Mouse (Mus musculus) T-helper 1 cell (primary cell): ENCODE measurements around the gene Cers1.

Source experiments
- in situ Hi-C: fragments of 300-600 bp; cut with MboI, MseI; formaldehyde crosslinking; loops from one replicate; pipeline ENCODE4 v1.15.1; 2025; ENCODE audit warnings: high pct_unique_total_duplicates

Gene Cers1

DNA sequence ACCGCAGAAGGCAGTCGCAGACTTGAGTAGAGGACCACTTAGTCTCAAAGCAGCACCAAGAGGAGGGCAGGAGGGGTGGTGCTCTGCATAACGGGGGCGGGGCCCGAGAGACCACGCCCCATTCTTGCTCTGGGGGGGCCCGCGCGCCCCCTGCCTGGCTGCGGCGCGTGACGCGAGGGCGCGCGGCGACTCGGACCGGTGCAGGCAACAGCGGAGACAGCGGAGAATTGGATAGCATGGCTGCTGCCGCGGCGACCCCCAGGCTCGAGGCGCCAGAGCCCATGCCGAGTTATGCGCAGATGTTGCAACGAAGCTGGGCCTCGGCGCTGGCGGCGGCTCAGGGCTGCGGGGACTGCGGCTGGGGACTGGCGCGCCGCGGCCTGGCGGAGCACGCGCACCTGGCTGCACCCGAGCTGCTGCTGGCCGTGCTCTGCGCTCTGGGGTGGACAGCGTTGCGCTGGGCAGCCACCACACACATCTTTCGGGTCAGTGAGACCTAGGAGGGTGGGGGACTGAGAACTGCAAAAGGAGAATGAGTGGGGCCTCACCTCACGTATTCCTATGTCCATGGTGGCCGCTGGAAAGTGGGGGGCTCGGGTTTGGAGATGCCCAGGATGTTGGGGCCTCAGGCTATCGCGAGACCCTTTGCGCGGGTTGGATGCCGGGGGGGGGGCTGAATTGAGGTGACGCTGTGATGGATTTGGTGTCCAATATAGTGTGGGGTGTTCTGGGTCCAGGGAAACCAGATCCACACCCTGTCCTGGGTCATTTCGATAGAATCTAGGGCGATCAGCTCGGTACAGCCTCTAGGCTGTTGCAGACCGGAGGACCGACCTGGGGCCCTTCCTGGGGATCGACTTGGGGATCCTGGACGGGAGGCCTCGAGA is at the start of gene Cers1:
Cers1 (plus strand) TSS at position 152 of the 887 bp plus-strand sequence.
- in situ Hi-C loops: no loop called here

DNA sequence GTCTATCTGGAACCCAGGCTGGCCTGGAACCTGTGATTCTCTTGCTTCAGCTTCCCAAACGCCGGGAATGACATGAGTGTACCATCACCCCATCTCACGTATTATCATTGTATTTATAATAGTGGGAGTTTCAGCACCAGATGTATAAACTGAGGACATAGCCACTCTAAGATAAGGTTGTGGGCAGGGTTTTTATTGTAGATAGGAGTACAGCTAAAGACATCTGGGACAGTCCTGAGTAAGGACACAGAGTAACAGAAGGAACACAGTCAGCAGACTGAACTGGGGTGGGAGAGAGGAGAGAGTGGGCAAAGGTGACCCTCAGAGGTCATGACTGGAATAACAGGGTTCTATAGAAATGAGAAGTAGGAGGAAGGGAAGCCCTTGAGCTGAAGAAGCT is 47.9 kb upstream of the Cers1 start:
- in situ Hi-C loops: no loop called here

- in situ Hi-C loops: no loop called here
Measured at GRCm38 (mm10) chr8:70268311-70268710, 47.3 kb upstream of the Cers1 start.

- in situ Hi-C loops: no loop called here
Measured at GRCm38 (mm10) chr8:70268799-70269565, 46.6 kb upstream of the Cers1 start.

DNA sequence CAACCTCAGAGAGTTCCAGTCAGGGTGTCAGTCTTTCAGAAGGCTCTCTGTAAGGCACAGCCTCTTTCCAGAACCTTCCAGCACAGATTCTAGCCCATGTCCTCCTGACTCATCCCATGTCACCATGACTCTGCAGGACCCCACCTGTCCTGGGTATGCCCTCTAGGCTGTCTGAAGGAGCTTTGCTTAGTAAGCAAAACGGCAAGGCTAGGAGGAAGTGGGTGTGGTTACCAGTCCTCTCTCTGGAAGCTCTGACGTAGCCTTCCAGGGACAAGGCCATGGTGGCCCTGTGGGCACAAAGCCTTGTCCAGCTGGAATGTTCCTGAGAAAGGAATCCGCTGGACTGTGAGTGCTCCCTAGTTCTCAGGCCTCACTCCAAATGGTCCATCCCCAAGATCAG is 42.6 kb upstream of the Cers1 start:
- in situ Hi-C loops: no loop called here

DNA sequence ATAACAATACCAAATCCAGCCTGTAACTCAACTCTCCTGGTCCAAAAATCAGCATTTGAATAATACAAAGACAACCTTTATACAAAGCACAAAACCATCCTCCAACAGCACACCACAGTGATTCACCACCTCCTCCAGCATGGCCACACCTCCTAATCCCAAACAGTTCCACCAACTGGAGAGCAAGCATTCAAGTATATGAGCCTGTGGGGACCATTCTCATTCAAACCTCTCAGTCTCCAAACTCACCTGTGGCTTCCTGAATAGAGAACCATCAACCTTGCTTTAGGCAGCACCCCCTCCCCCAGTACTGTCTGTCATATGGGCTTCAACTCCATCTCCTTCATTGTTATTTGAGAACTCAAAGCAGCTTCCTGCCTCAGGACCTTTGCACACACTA is 41.2 kb upstream of the Cers1 start:
- in situ Hi-C loops: no loop called here

GRCm38 (mm10) chr8:70276476-70276875 is 39.1 kb upstream of the Cers1 start:
- in situ Hi-C loops: no loop called here

DNA sequence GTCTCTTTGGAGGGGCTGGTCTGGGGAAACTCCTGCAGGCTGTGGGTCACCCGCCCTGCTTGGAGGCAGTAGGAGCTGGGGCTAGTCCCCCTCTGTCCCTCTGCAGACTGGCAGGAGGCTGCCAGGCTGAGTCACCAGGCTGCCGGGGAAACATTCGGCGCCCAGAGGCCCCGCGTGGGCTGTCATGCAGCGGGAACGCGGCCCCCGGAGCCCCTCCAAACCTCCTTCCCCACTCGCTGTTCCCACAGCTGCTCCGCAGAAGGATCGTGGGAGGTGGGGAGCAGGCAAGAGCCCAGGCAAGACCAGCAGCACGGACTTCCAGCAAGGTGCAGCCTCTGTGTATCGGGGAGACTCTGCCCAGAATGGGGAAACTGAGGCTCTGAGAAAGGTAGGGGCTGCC is 37.4 kb upstream of the Cers1 start:
- in situ Hi-C loops: no loop called here

DNA sequence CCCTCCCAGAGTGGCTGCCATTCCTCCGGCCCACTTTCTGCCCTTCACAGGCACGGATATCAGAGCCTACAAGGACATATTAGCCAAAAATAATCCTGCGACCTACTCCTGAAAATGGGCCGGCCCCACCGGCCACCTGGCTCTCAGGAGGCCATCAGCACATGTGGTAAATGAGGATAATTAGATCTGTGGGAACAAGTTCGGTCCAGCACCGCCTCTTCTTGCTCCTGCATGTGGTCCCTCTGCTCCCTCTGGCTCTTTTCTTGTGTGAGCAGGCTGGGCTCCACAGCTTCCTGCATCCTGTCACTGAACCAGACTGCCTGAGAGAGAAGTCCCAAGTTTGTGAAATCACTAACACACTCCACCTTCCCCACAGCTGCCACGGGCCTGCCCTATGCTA is 36.3 kb upstream of the Cers1 start:
- in situ Hi-C loops: no loop called here

DNA sequence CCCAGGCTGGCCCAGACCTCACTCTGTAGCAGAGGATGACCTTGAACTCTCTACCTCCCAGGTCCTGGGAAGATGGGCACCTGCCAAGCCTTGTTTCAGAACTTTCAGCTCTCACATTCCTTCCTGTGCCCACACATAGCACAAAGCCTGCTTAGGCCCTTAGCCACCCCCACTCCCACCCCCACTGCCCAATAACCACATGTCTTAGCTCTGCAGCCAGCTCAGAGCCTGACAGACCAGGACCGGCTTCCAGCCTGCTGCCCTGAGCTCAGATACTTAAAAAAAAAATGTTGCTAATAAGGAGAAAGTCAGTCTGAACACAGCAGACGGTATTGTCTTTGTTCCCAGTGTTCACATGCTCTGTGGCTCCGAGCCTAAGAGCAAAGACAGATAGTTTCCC is 34.6 kb upstream of the Cers1 start:
- in situ Hi-C loops: no loop called here

DNA sequence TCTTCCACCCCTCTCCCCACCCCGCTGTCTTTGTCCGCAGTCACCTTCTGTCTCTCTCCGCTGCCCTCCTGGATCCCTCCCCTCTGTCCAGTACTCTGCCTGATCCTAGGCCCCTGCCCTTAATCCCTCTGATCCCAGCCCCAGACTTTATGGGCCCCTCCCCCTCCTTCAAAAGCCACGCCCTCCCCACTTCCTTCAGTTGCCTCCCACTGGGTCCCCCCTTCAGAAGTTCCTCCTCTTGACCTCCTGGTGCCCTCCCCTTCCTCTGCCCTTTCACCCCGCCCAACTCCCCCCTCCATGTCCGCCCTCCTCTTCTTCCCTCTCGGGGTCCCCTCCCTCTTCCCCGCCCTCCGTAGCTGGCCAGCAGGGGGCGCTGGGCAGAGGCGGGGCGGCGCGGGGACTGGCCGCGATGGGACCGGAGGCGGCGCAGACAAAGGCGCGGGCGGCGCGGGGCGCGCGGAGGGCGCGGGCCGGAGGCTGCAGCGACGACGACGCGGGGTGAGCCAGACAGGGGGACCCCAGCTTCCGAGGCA is 32.9 kb upstream of the Cers1 start, which contains the start of gene Homer3:
Homer3 (plus strand) TSS at position 225 of the 533 bp plus-strand sequence.
- in situ Hi-C loops: no loop called here

DNA sequence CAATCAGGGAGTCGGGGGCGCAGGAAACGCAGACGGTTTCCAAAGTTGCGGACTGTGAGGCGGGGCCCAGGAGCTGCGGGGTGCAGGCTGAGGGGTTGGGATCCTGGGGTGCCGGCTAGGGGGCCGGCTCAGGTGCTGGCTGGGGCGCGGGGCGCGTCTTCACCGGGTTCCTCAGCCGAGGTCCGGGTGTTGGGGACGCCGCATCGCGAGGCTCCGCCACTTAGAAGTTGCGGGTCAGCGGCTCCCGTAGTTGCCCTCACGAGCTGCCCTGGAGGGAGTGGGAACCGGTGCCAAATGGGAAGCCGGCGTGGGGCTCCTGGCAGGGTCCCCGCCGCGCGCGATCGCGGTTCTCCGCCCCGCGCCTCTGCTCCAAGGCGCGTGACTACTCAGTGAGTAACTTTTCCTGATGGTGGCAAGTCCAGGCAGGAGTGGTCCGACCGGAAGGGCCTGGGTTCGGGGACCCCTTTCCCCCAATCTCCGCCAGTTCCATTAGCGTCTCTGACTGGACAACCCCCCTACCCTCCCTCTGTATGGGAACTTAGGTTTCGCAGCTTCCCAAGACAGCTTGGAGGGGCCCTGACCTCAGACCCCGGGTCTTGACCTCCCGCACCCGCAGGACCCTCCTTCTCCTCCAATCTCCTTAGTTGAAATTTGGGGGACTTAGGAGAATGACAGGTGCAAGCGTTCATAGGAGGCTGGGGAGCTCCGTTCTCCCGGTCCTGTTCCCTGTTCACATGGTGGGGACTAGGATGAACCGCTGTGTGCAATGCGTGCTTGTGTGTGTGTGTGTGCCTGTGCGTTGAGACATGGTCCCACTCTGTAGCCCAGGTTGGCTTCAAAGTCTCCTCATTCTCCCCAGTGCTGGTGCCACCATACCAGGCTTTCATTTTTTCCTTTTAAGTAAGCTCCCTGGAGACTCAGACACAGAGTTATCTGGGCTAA is 32.2 kb upstream of the Cers1 start:
- in situ Hi-C loops: no loop called here

- in situ Hi-C loops: no loop called here
Measured at GRCm38 (mm10) chr8:70284421-70284820, 31.2 kb upstream of the Cers1 start.

- in situ Hi-C loops: no loop called here
Measured at GRCm38 (mm10) chr8:70285304-70285703, 30.3 kb upstream of the Cers1 start.

DNA sequence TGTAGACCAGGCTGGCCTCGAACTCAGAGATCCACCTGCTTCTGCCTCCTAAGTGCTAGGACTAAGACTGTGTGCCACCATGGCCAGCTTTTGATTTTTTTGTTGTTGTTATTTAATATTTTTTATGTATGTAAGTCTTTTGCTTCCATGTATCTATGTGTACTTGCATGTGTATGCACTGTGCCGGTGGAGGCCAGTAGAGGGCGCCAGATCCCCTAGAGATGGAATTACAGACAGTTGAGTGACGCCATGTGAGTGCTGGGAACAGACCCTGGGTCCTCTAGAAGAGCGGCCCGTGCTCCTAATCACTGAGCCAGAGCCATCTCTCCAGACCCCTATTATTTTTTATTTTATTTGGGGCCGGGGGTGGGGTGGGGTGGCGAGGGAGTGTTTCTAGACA is 28.8 kb upstream of the Cers1 start:
- in situ Hi-C loops: no loop called here

DNA sequence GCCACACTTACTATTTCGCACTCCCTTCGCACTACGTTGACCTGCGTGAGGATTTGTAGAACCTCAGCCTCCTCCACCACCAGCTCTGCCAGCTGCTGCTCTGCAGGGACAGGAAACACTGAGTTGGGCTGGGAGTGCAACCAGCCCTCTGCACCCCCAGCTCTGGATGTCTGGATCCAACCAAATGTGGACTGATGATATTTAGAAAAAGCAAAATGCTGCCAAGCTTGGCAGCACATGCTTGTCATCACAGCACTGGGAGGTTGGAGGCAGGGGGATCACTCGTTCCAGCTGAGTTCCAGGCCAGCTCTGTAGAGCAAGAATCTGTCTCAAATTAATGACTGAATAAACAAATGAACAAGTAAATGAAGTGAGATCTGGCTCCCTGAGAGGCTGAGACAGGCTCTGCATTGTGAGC is 21.6 kb upstream of the Cers1 start:
- in situ Hi-C loops: no loop called here

DNA sequence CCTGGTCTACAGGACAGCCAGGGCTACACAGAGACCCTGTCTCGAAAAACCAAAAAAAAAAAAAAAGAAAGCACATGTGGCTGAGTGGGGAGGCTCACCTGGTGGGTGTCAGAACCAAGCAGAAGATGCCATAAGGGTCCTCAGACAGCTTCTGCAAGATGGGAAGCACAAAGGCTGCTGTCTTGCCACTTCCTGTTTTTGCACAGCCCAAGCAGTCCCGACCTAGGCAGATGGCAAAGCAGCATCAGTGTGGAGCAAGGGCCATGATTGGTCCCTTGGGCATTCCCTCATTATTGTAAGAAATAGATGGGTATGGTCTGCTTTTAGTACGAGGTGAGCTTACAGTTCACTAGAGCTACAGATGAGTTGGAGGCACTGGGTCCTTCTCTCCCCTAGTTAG is 14.7 kb upstream of the Cers1 start:
- in situ Hi-C loops: no loop called here

DNA sequence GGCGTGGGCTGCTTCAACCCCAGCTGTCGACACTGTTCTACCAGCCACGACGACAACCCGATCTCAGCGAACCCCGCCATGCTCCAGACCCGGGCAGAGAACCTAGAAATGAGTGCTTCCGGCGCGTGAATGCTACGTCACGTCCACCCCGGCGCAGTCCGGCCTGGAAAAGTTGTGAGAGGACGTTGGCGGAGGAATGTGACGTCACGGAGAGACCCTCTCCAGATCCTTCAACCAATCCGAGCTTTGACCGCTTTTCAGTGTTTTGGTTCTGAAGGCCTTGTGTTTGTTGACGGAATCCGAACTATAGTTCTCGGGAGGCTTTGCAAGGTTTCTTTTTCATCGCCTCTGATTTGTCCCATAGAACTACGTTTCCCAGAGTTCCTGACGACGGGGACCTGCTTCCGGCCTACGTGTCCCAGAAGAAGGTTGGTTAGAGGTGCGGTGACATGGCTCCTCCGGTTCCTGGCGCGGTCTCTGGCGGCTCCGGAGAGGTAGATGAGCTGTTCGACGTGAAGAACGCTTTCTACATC is 13.2 kb upstream of the Cers1 start, which contains the start of the genes Ddx49 and Cope:
Ddx49 (minus strand) TSS at position 132 of the 533 bp plus-strand sequence.
Cope (plus strand) TSS at position 161 of the 533 bp plus-strand sequence.
- in situ Hi-C loops: no loop called here

- in situ Hi-C loops: no loop called here
Measured at GRCm38 (mm10) chr8:70302901-70303300, 12.7 kb upstream of the Cers1 start.

DNA sequence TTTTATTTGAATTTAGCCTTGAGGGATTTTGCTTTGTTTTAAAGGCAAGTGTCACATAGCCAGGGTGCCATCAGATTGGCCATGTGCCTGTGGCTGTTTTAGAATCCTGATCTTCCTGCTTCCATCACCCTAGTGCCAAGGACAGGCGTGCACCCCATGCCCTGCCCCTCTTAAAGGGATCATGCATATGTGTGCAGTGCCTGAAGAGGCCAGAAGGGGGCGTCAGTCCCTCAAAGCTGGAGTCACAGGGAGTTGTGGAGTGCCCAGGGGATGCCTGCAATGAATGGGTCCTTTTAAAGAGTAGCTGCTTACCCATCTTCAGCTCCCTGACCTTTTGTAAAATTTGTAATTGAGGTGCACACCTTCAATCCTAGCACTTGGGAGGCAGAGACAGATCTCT is 6.3 kb upstream of the Cers1 start:
- in situ Hi-C loops: no loop called here

DNA sequence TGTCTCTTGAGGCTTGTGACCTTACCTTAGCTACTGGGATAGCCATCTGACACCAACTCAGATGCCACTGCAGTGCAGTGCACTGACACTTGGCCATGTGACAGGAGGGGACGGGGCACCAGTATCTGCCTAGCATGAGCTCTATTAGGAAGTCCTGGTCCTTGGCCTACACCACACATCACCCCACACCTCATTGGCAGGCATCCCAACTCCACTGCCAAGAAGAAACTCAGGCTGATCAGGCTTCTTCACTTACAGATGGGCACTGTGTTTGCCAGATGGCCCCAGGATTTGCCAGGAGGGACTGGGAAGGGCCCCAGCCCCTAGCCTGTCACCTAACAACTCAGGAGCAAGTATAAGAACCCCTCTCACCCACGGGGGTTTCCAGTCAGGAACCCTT is 2.2 kb upstream of the Cers1 start:
- in situ Hi-C loops: no loop called here
